Mouse (Mus musculus): Measurements from ENCODE around the gene Ms4a13.

DNA sequence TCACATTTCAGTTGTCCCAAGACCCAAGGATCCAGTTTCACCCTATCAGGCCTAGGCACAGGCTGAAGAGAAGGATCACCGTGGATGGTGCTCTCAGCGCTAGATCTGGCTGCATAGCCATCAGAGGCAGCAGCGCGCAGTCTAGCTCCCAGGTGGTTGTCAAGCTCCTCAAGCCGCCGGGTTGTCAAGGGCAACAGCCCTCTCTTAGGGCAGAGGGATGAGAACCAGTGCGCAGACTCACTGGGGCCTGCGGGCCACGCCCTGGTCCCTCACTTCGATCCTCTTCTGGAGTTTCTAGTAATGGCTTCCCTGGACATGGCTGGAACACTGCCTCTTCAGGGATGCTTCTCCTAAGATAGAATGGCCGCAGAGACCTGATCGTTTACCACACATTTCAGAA, at the start of gene Ms4a13:
- no peak for TF ChIP-seq CTCF (IDR thresholded peaks at IDR 0.05; ENCODE audit: low read depth)
- no peak for TF ChIP-seq EP300 (optimal IDR thresholded peaks at IDR 0.05)

All from stomach, postnatal 0 days (tissue).